Mouse (Mus musculus) midbrain, embryonic 11.5 days (tissue): ENCODE results near the gene Tectb. TPM values are rescaled to one million over a fixed set of nuclear protein-coding genes. Genes with fewer than 3 reads are reported as not detected.
A peak's percentile ranks its signal among the peaks of the same experiment; 100 is the strongest.

ENCODE experiments used
- ATAC-seq: fragments of 200-750 bp; cut with Nextera tagmentation; 2 replicates; pipeline ENCODE4 v1.8.0; 2017; ENCODE audit warnings: moderate TSS enrichment, moderate library complexity; ENCODE audit not compliant: low FRiP score
- DNase-seq: peaks from one replicate; pipeline ENCODE4 v3.0.0; 2015; ENCODE audit warnings: low spot score; ENCODE audit errors: missing footprints
- H3K27ac ChIP-seq: fragments of 300-500 bp; sonication (generic); 2 replicates; pipeline ENCODE4 v1.5.1; 2014; ENCODE audit warnings: low read depth, low read length
- H3K27me3 ChIP-seq: fragments of 300-500 bp; sonication (generic); 2 replicates; pipeline ENCODE4 v1.6.1; 2014; ENCODE audit warnings: mild to moderate bottlenecking, low read length, moderate library complexity, mixed read lengths; ENCODE audit not compliant: control insufficient read depth, insufficient read depth
- H3K36me3 ChIP-seq: fragments of 300-500 bp; sonication (generic); 2 replicates; pipeline ENCODE4 v1.6.1; 2014; ENCODE audit warnings: mild to moderate bottlenecking, low read length, moderate library complexity, mixed read lengths; ENCODE audit not compliant: control insufficient read depth, insufficient read depth
- H3K4me1 ChIP-seq: fragments of 300-500 bp; sonication (generic); 2 replicates; pipeline ENCODE4 v1.6.1; 2014; ENCODE audit warnings: low read length; ENCODE audit not compliant: control insufficient read depth, insufficient read depth
- H3K4me2 ChIP-seq: fragments of 300-500 bp; sonication (generic); 2 replicates; pipeline ENCODE4 v1.6.1; 2014; ENCODE audit warnings: mild to moderate bottlenecking, moderate library complexity
- H3K4me3 ChIP-seq: fragments of 300-500 bp; sonication (generic); 2 replicates; pipeline ENCODE4 v1.5.1; 2014; ENCODE audit warnings: low read depth, low read length
- H3K9ac ChIP-seq: fragments of 300-500 bp; sonication (generic); 2 replicates; pipeline ENCODE4 v1.6.1; 2014; ENCODE audit warnings: low read length
- H3K9me3 ChIP-seq: fragments of 300-500 bp; sonication (generic); 2 replicates; pipeline ENCODE4 v1.6.1; 2016; ENCODE audit warnings: low read length; ENCODE audit not compliant: control insufficient read depth
- WGBS: fragments of 180-500 bp; shearing (Covaris S2); extraction: QIAGEN DNeasy Blood & Tissue Kit; methylation state at CpG from one replicate; pipeline ENCODE4 v1.1.7; 2014; 5-methylcytosine and 5-hydroxymethylcytosine counted together
- polyA plus RNA-seq: library from polyadenylated mRNA; unstranded; fragments of >200 nt; fragmentation: Nextera tagmentation; extraction: Ambion mirVana; gene quantifications from 2 replicates; pipeline ENCODE4 v1.2.1, GENCODE M21; 2014

Tectb gene
- polyA plus RNA-seq = 0.05 TPM in 1 of 2 replicates, not detected in the other

DNA sequence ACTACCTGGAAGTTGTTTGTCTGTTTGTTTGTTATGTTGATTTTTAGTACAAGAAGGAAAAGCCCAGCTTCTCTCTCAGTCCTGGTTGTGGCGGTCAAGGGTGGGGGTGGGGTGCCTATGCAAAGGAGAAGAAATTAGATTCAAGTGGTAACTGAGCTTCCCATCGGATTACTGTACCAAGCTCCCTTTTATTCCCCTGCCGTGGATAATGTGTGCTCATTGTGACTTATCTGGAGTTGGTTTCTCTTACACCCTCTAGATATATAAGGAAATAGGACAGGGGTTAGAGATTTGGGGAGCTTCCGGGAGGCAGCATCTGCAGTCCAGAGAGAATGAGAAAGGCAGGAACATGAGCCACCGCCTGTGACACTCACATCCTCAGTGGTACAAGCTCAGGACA lies at the start of gene Tectb:
Tectb (plus strand) TSS at position 301 of the 400 bp plus-strand sequence.
- no peak within 1 kb of the TSS for H3K27ac ChIP-seq
- DNase-seq = no peak
- no peak within 1 kb of the TSS for H3K4me3 ChIP-seq
- no peak for ATAC-seq
- no peaks in the 10 kb centered on the region for H3K27me3 ChIP-seq
- no peak within 1 kb of the TSS for H3K4me2 ChIP-seq
- no peak within 1 kb of the TSS for H3K9ac ChIP-seq
- H3K36me3 ChIP-seq = no peaks in the 10 kb centered on the region
- 82% methylated on average over 5 of the region's 5 CpGs for WGBS
- H3K9me3 ChIP-seq = no peaks in the 10 kb centered on the region
- H3K4me1 ChIP-seq = peaks cover 15% of the 10 kb centered on the region

DNA sequence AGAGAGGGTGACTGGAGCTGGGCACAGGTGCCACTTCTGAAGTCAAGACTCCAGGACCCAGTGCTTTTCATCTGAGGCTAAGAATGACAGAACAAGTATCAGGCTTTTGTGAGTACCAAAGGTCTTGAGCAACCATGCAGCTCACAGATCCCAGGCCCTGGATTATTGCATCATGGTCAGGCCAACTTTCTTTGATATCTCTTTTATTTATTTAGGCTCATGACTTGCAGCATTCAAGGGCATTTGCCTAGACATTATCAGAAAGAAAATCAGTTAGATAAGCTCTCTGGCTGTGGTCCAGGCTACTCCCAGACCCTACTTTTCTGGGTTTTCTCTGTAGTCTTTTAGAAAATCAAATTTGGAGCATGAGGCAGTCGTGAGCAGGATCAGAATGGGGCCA lies 48.8 kb upstream of the Tectb start:
- ATAC-seq = no peak
- WGBS = 68% methylated on average over 1 of the region's 1 CpGs
- H3K9ac ChIP-seq = no peak overlapping the region
- H3K9me3 ChIP-seq = peaks cover 3% of the 10 kb centered on the region; the same call in 1 of the 2 replicates
- DNase-seq = no peak
- no peak overlapping the region for H3K4me2 ChIP-seq
- peaks cover 1% of the 10 kb centered on the region; the same call in 1 of the 2 replicates for H3K4me1 ChIP-seq
- H3K4me3 ChIP-seq = no peak overlapping the region
- H3K27ac ChIP-seq = no peak overlapping the region
- no peaks in the 10 kb centered on the region for H3K27me3 ChIP-seq
- H3K36me3 ChIP-seq = no peaks in the 10 kb centered on the region

DNA sequence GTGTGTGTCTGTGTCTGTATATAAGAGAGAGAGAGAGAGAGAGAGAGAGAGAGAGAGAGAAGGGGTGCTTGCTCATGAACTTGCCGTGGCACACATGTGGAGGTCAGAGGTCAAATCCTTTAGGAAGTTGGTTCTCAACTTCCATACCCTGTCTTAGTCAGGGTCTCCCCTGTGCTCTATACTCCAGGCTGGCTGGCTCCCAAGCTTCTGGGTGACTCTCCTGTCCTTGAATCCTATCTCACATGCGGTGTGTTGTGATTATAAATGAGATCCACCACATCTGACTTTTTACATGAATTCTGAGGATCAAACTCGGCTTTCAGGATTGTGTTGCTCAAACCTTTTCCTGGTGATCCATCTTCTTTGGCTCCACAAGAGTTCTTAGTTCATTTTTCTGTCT lies 48.1 kb upstream of the Tectb start:
- Histone ChIP-seq H3K9me3 (peaks cover 3% of the 10 kb centered on the region; the same call in 1 of the 2 replicates), H3K36me3 (no peaks in the 10 kb centered on the region), H3K9ac (no peak overlapping the region), H3K4me1 (peaks cover 3% of the 10 kb centered on the region; the same call in 1 of the 2 replicates), H3K27ac (no peak overlapping the region), H3K4me2 (no peak overlapping the region), H3K27me3 (no peaks in the 10 kb centered on the region), H3K4me3 (no peak overlapping the region)
- WGBS = 84% methylated on average over 3 of the region's 3 CpGs
- ATAC-seq (no peak), DNase-seq (no peak)

DNA sequence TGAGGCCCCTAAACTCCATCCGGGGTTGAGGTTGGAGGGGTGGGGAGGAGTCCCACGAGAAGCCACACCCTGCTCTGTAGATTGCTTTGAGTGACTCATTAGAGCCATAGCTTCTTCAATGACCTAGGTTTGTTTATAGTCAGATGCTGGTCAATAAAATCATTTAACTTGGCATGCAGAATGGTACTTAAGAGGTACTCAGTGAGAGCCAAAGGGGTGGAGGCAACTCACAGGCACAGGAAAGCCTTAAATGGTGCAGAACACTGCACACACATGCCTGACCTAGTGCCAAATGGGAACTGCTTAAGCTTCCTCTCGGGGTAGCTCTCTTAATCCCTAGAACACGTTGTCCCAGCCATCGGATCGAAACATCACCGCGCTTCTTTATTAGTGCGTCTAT lies 46.0 kb upstream of the Tectb start:
- H3K4me3 ChIP-seq = no peak overlapping the region
- no peaks in the 10 kb centered on the region for H3K36me3 ChIP-seq
- no peaks in the 10 kb centered on the region for H3K27me3 ChIP-seq
- DNase-seq (no peak), ATAC-seq (no peak)
- H3K4me2 ChIP-seq = no peak overlapping the region
- peaks cover 3% of the 10 kb centered on the region; the same call in 1 of the 2 replicates for H3K4me1 ChIP-seq
- WGBS = 85% methylated on average over 9 of the region's 9 CpGs
- H3K9ac ChIP-seq = no peak overlapping the region
- no peak overlapping the region for H3K27ac ChIP-seq
- H3K9me3 ChIP-seq = peaks cover 3% of the 10 kb centered on the region; the same call in 1 of the 2 replicates

DNA sequence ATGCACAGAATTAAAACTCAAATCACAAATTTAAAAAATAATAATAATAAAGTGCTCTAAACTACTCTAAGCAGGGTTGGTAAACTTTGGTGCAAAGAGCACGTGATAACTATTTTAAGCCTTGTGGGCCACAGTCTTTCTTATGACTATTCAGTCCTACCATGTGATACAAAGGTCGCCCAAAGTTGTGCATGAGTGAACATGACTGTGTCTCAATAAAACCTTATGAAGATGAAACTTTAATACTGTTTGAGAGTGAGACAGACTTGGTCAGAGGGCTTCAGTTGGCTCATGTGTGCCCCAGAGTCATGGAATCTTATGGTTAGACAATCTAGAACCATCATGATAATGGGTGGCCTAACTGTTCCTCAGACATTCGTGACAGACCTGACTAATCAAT lies 44.6 kb upstream of the Tectb start:
- H3K27ac ChIP-seq = no peak overlapping the region
- ATAC-seq (no peak), DNase-seq (no peak)
- H3K4me1 ChIP-seq = peaks cover 5% of the 10 kb centered on the region; the same call in 1 of the 2 replicates
- 89% methylated on average over 3 of the region's 3 CpGs for WGBS
- H3K9me3 ChIP-seq = peaks cover 3% of the 10 kb centered on the region; the same call in 1 of the 2 replicates
- H3K27me3 ChIP-seq = no peaks in the 10 kb centered on the region
- H3K4me2 ChIP-seq = no peak overlapping the region
- no peaks in the 10 kb centered on the region for H3K36me3 ChIP-seq
- H3K4me3 ChIP-seq = no peak overlapping the region
- no peak overlapping the region for H3K9ac ChIP-seq

DNA sequence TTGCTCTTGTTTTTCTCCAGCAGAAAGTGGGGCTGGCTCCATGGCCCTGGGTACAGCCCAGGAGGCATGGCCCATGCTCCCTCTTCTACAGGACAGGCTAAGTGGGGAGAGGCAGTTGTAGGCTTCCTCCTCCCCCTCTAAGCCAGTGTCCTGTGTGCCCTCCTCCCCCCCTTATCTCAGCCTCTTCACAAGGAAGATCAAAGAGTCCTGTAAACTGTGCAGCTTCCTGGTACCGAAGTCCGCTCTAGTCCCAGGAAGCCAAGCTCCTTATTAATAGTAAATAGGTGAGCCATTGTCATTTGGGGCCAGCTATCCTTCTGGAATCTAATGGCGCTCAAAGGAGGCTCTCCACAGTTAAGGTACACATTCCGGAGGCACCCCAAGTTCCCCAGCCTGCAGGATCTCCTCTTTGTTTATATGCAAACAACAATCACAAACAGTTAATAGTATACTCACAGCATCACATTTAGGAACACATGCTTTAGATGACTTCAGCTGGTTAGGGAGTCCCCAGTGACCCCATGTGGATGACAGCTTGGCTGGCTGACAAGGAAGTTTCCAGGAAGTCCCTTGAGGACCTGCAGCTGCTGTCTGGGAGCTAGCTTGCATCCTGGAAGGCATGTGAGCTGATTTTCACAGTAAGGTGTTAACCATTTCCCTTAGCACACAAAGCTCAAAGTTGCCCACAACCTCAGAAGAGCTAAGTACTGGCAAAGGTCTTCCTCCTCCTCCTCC lies 43.7 kb upstream of the Tectb start:
- H3K36me3 ChIP-seq = no peaks in the 10 kb centered on the region
- no peak for DNase-seq
- H3K4me1 ChIP-seq = peaks cover 10% of the 10 kb centered on the region
- H3K4me2 ChIP-seq = no peak overlapping the region
- no peak for ATAC-seq
- H3K27ac ChIP-seq = no peak overlapping the region
- no peak overlapping the region for H3K4me3 ChIP-seq
- H3K9ac ChIP-seq = no peak overlapping the region
- no peaks in the 10 kb centered on the region for H3K9me3 ChIP-seq
- 69% methylated on average over 4 of the region's 4 CpGs for WGBS
- H3K27me3 ChIP-seq = no peaks in the 10 kb centered on the region

DNA sequence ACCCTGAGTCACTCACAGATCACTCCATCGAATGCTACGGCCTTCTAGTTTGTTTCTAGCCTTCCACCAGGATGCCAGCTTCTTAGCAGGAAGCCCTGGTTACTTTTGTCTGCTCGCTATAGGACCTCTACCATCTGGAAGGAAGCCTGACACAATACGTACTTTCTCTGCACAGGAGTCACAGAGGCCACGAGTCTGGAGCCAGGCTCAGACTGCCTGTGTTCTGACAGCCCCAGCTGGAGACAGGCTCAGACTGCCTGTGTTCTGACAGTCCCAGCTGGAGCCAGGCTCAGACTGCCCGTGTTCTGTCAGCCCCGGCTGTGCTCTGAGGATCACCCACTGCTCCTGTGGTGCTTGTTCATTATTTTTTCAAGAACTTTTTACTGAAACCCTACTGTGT lies 42.6 kb upstream of the Tectb start:
- peak; percentile 52; the same call in 1 of the 2 replicates for ATAC-seq
- H3K27me3 ChIP-seq = no peaks in the 10 kb centered on the region
- no peaks in the 10 kb centered on the region for H3K9me3 ChIP-seq
- H3K36me3 ChIP-seq = no peaks in the 10 kb centered on the region
- H3K9ac ChIP-seq = no peak overlapping the region
- H3K4me1 ChIP-seq = peaks cover 18% of the 10 kb centered on the region
- H3K4me3 ChIP-seq = no peak overlapping the region
- DNase-seq = no peak
- no peak overlapping the region for H3K4me2 ChIP-seq
- WGBS = 25% methylated on average over 7 of the region's 7 CpGs
- no peak overlapping the region for H3K27ac ChIP-seq

DNA sequence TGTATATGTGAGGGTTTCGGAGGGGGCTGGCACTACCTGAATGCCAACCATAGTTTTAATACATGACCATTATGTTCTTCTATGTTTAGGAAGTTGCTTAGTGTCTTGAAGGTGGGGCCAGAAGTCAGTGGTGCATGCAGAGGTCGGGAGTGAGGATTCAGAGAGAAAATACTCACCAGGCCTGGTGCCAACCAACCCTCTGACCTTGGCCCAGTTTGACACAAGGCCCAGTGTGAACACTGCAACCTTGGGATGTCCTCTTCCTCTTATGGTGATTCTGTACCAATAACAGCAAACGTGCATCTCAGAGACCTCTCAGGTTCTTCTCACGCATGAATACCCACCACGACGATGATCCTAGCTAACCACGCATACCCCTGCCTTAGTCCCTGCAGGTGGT lies 42.0 kb upstream of the Tectb start:
- Histone ChIP-seq H3K9me3 (no peaks in the 10 kb centered on the region), H3K4me2 (no peak overlapping the region), H3K4me1 (peaks cover 24% of the 10 kb centered on the region), H3K4me3 (no peak overlapping the region), H3K36me3 (no peaks in the 10 kb centered on the region), H3K9ac (no peak overlapping the region), H3K27ac (no peak overlapping the region), H3K27me3 (no peaks in the 10 kb centered on the region)
- ATAC-seq = no peak
- no peak for DNase-seq
- WGBS = 75% methylated on average over 7 of the region's 7 CpGs

DNA sequence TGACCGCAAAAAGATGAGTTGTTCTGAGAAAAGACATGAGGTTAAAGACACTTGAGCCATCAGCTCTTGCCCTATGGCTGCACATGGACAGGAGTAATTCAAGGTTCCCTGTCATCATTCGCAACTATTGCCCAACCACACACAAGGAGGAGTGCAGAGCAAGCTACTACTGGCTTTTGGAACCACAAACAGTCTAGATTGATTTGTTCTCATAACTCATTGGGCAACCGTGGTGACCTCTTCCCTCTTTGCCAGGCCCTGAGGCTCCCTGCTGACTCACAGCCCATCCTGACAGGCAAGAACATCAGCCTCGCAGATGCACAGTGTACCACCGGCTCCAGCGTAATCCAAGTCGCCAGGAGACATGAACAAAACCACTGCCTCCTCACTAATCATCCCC lies 41.2 kb upstream of the Tectb start:
- H3K27ac ChIP-seq = no peak overlapping the region
- no peak overlapping the region for H3K9ac ChIP-seq
- no peak for ATAC-seq
- no peaks in the 10 kb centered on the region for H3K27me3 ChIP-seq
- H3K4me3 ChIP-seq = no peak overlapping the region
- WGBS = 82% methylated on average over 7 of the region's 7 CpGs
- no peaks in the 10 kb centered on the region for H3K9me3 ChIP-seq
- H3K36me3 ChIP-seq = no peaks in the 10 kb centered on the region
- H3K4me1 ChIP-seq = peaks cover 30% of the 10 kb centered on the region
- no peak for DNase-seq
- no peak overlapping the region for H3K4me2 ChIP-seq
